Mouse (Mus musculus) ES-E14 (cell line): Measurements from ENCODE around the gene Ntrk3. TPM values are rescaled to one million over a fixed set of nuclear protein-coding genes. Genes with fewer than 3 reads are reported as not detected.

ENCODE experiments used
- DNase-seq: peaks from one replicate; pipeline ENCODE4 v3.0.0-alpha.2; 2013; ENCODE audit warnings: low read depth, low spot score
- H3K27ac ChIP-seq: 2 replicates; pipeline ENCODE4 v1.5.1; 2012; ENCODE audit warnings: low read depth, mild to moderate bottlenecking, low read length, moderate library complexity, mixed read lengths; ENCODE audit not compliant: poor library complexity, insufficient read depth, severe bottlenecking
- H3K36me3 ChIP-seq: 2 replicates; pipeline ENCODE4 v1.6.1; 2012; ENCODE audit warnings: mild to moderate bottlenecking, low read length, moderate library complexity, mixed read lengths; ENCODE audit not compliant: control insufficient read depth, poor library complexity, insufficient read depth, severe bottlenecking
- H3K4me1 ChIP-seq, 2 experiments: fragments of 150-350 bp in 1 of 2; sonication (generic) in 1 of 2; 2 replicates each; pipeline ENCODE4 v1.6.1; 2012; ENCODE audit warnings: low read length in 2 of 2, mild to moderate bottlenecking in 1 of 2, mixed read lengths in 1 of 2; ENCODE audit not compliant: control insufficient read depth in 2 of 2, insufficient read depth in 2 of 2, poor library complexity in 1 of 2
- H3K4me3 ChIP-seq, 2 experiments: fragments of 150-350 bp in 1 of 2; sonication (generic) in 1 of 2; 2 replicates each; pipeline ENCODE4 v1.5.1; 2012; ENCODE audit warnings: low read length in 2 of 2, low read depth in 1 of 2, mild to moderate bottlenecking in 1 of 2, mixed read lengths in 1 of 2; ENCODE audit not compliant: insufficient read depth in 1 of 2, poor library complexity in 1 of 2, severe bottlenecking in 1 of 2
- H3K9ac ChIP-seq: 2 replicates; pipeline ENCODE4 v1.6.1; 2012; ENCODE audit warnings: low read depth, mild to moderate bottlenecking, low read length, mixed read lengths; ENCODE audit not compliant: poor library complexity, insufficient read depth, severe bottlenecking
- H3K9me3 ChIP-seq: fragments of 150-350 bp; sonication (generic); 2 replicates; pipeline ENCODE4 v1.6.1; 2012; ENCODE audit warnings: low read depth, mild to moderate bottlenecking, low read length; ENCODE audit not compliant: control insufficient read depth, insufficient read depth
- CHD2 ChIP-seq: IDR thresholded peaks from 2 replicates; pipeline ENCODE4 v1.6.1; 2014; ENCODE audit warnings: mild to moderate bottlenecking, low read depth, low read length, inconsistent platforms
- HCFC1 ChIP-seq: IDR thresholded peaks from 2 replicates; pipeline ENCODE4 v1.6.1; 2012; ENCODE audit warnings: low read length, inconsistent platforms, borderline replicate concordance; ENCODE audit not compliant: insufficient read depth
- MAFK ChIP-seq: IDR thresholded peaks from 2 replicates; pipeline ENCODE4 v1.6.1; 2014; ENCODE audit warnings: mild to moderate bottlenecking, low read depth, low read length, inconsistent platforms; ENCODE audit not compliant: insufficient read depth
- ZC3H11A ChIP-seq: IDR thresholded peaks from 2 replicates; pipeline ENCODE4 v1.6.1; 2012; ENCODE audit warnings: low read depth, mild to moderate bottlenecking, inconsistent platforms, low read length, borderline replicate concordance
- ZNF384 ChIP-seq: IDR thresholded peaks from 2 replicates; pipeline ENCODE4 v1.6.1; 2012; ENCODE audit warnings: low read depth, low read length, inconsistent platforms
- in situ Hi-C, 2 experiments: fragments of 600-800 bp; cut with MboI; formaldehyde crosslinking; loops; one replicate each; pipeline ENCODE4 v1.15.1; 2025; ENCODE audit warnings: low sequenced_read_pairs in 2 of 2, inconsistent platforms in 1 of 2; ENCODE audit not compliant: unreplicated experiment in 2 of 2
- total RNA-seq: library from RNA; depleted of rRNA; stranded (reverse); fragments of 300-350 nt; gene quantifications from 2 replicates; pipeline ENCODE4 v1.2.3, GENCODE M21; 2012

The Ntrk3 gene
- total RNA-seq, 1 experiment = 0.40 TPM

DNA sequence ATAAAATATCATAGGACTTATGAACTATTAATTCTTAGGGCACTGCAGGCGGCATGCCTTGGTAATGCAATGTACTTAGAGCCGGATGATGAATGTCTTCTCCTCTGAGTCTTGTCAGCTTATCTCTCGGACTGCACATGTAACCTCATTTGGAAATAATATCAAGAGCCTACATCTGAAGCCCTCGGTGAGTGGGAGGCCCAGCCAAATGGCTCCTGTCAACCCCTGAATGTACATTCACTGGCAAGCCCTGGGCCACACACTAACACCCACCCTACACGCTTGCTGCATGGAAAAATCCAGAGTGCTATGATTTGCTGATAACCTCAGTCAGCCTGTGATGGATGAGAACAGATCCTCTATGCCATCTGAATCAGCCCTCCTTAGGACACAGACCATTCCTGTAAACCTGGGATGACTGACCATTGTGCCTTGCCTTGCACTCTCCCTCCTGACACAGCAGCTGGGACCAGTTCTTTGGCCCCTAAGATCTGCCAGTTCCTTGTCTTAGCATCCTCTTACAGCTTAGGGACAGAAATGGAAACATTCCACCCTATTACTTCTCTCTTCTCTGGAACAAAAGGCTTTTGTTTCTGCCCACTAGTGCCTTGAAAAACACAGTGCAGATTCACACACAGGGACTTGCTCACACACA, 6.0 kb upstream of the Ntrk3 start:
- H3K36me3 ChIP-seq = no peaks in the 10 kb centered on the region

DNA sequence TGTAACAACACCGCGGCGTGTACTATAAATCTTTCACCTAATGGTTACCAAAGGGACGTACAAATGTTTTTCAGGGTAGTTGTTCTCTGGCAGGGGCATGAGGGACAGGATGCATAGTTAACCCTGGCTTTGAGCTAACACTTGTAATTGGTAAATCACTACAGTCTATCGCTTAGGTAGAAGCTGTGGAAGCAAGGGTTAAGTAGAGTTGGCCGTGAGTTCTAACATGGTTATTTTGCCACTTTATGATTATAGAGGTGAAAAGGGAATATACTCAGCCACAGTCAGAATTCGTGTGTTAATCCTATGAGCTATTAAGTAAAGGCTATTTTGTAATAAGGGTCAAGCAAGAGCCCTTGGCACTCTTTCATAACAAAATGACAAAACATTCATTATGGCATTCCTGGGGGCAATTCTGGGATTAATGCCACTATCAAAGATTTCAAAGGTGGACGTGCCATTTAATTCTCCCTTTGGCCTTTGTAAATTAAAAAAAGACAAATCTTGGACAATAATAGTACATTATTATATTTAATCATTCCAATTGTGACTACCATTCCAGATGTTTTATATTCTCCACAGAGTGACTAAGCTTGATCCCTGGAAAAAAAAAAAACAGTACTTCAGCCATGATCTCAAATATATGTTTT, 1.7 kb upstream of the Ntrk3 start:
- Histone ChIP-seq H3K4me1 (no peaks in the 10 kb centered on the region), H3K36me3 (no peaks in the 10 kb centered on the region), H3K4me3 (no peak overlapping the region), H3K9me3 (no peaks in the 10 kb centered on the region), H3K27ac (no peak overlapping the region), H3K9ac (no peak overlapping the region)
- in situ Hi-C loops = no loop called here
- no peak for TF ChIP-seq HCFC1
- TF ChIP-seq CHD2 = no peak
- no peak for TF ChIP-seq MAFK
- TF ChIP-seq ZC3H11A = no peak
- no peak for DNase-seq

More for the DNA sequence above, 6.0 kb upstream of the Ntrk3 start:
- Histone ChIP-seq H3K9me3 (no peaks in the 10 kb centered on the region), H3K9ac (no peak overlapping the region), H3K4me3 (no peak overlapping the region), H3K27ac (no peak overlapping the region), H3K4me1 (no peaks in the 10 kb centered on the region)
- no peak for DNase-seq
- in situ Hi-C loops = no loop called here
- TF ChIP-seq ZC3H11A (no peak), MAFK (no peak)

- TF ChIP-seq MAFK (no peak), ZC3H11A (no peak)
Measured at GRCm38 (mm10) chr7:78737196-78737595, 616 bp downstream of the Ntrk3 start.

GRCm38 (mm10) chr7:78731391-78731790, 6.4 kb downstream of the Ntrk3 start:
- no peak overlapping the region for H3K4me3 ChIP-seq

More at GRCm38 (mm10) chr7:78737196-78737595, 616 bp downstream of the Ntrk3 start:
- H3K36me3 ChIP-seq = no peaks in the 10 kb centered on the region
- DNase-seq = no peak
- in situ Hi-C loops = no loop called here
- H3K4me3 ChIP-seq = no peak overlapping the region
- no peaks in the 10 kb centered on the region for H3K4me1 ChIP-seq
- H3K9ac ChIP-seq = no peak overlapping the region
- no peaks in the 10 kb centered on the region for H3K9me3 ChIP-seq
- H3K27ac ChIP-seq = no peak overlapping the region

DNA sequence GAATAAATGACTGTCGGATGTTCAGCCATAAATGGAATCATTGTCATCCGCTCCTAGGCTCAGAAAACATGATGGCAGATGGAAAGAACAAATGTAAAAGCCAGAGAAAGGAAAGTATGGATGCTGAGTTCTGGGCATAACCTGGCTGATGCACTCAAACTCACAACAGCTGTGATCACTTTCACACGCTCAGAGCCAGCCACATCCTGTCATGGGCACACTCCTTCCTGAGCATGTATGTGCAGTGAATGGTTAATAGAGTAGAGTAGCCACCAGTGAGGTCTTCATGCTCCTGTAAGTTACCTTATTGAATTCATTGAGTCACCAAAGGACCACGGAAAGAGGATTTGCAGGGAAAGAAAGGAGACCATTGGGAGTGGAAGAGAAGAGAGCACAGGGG, 13.2 kb downstream of the Ntrk3 start:
- Histone ChIP-seq H3K9me3 (no peaks in the 10 kb centered on the region), H3K4me3 (no peak overlapping the region), H3K9ac (no peak overlapping the region), H3K27ac (no peak overlapping the region), H3K4me1 (no peaks in the 10 kb centered on the region), H3K36me3 (no peaks in the 10 kb centered on the region)
- in situ Hi-C loops = no loop called here
- DNase-seq = no peak
- no peak for TF ChIP-seq HCFC1
- no peak for TF ChIP-seq ZC3H11A
- no peak for TF ChIP-seq MAFK
- no peak for TF ChIP-seq ZNF384
- no peak for TF ChIP-seq CHD2

More at GRCm38 (mm10) chr7:78731391-78731790, 6.4 kb downstream of the Ntrk3 start:
- no peaks in the 10 kb centered on the region for H3K9me3 ChIP-seq
- H3K36me3 ChIP-seq = no peaks in the 10 kb centered on the region
- no peak for DNase-seq
- no peak for TF ChIP-seq ZC3H11A
- TF ChIP-seq MAFK = no peak
- no peaks in the 10 kb centered on the region for H3K4me1 ChIP-seq
- H3K27ac ChIP-seq = no peak overlapping the region
- in situ Hi-C loops = no loop called here
- H3K9ac ChIP-seq = no peak overlapping the region
